14 mouse cellular contexts compared by ENCODE assay signal in genomic region chr7:110372529-110372928, GRCm38 (mm10).
"Had no signal": no experiment of that assay in that cellular context is flagged by ENCODE, and none has a peak within 500 bp of the region (broad histone marks: within the 10 kb centered on the region; RNA-seq: fewer than 3 reads in every experiment).

No protein-coding gene starts in this region.

- H3K4me3 ChIP-seq: left cerebral cortex, adult 2 months; limb, embryonic 10.5 days; liver, embryonic 12.5 days; lung, embryonic 15.5 days; midbrain, embryonic 10.5 days had no signal

- H3K9ac ChIP-seq: liver, embryonic 12.5 days; lung, embryonic 15.5 days had no signal

- H3K9me3 ChIP-seq: limb, embryonic 10.5 days; liver, embryonic 12.5 days; lung, embryonic 15.5 days; midbrain, embryonic 10.5 days had no signal

- H3K4me1 ChIP-seq: limb, embryonic 10.5 days; liver, embryonic 12.5 days; lung, embryonic 15.5 days; midbrain, embryonic 10.5 days had no signal

- H3K27me3 ChIP-seq: liver, embryonic 12.5 days; lung, embryonic 15.5 days had no signal

- DNase-seq: kidney, adult 11 months; kidney, adult 9 months; kidney, postnatal 36 days; lung, postnatal 14 days; right cerebral cortex, adult 18-20 months; right cerebral cortex, postnatal 4 days; thymus, postnatal 4 days had no signal

- H3K27ac ChIP-seq: kidney, postnatal 0 days; left cerebral cortex, adult 2 months; limb, embryonic 10.5 days; liver, embryonic 12.5 days; lung, embryonic 15.5 days; midbrain, embryonic 10.5 days had no signal

- ATAC-seq: liver, embryonic 12.5 days; midbrain, embryonic 16.5 days had no signal

- H3K4me2 ChIP-seq: liver, embryonic 12.5 days; lung, embryonic 15.5 days had no signal
